Mouse (Mus musculus) cerebellum, adult 2 months (tissue): ENCODE data around the gene Ddx41. TPM values are rescaled to one million over a fixed set of nuclear protein-coding genes. Genes with fewer than 3 reads are reported as not detected.
"Not testable (repeated sequence)": the region's sequence is repeated elsewhere in the genome, so short reads cannot be mapped to it uniquely, and the experiment has no call there.

ENCODE experiments used
- DNase-seq, 2 experiments: peaks; one replicate each; pipeline ENCODE4 v3.0.0; 2021
- H3K27ac ChIP-seq: fragments of 200-500 bp; 2 replicates; pipeline ENCODE4 v1.5.1; 2012; ENCODE audit warnings: low read length, control low read depth, inconsistent platforms; ENCODE audit not compliant: insufficient read depth
- H3K27me3 ChIP-seq: fragments of 200-500 bp; 2 replicates; pipeline ENCODE4 v1.6.1; 2012; ENCODE audit warnings: inconsistent platforms, mild to moderate bottlenecking, low read length, moderate library complexity; ENCODE audit not compliant: control insufficient read depth, insufficient read depth
- H3K4me1 ChIP-seq: fragments of 200-500 bp; 2 replicates; pipeline ENCODE4 v1.6.1; 2011; ENCODE audit warnings: low read length; ENCODE audit not compliant: control insufficient read depth, insufficient read depth
- H3K4me3 ChIP-seq: fragments of 200-500 bp; replicated peaks from 2 replicates; pipeline ENCODE3; 2011; ENCODE audit warnings: mild to moderate bottlenecking, low read depth, low read length, control low read depth; ENCODE audit not compliant: insufficient read depth
- CTCF ChIP-seq: fragments of 200-500 bp; IDR thresholded peaks from 2 replicates; pipeline ENCODE4 v1.5.1; 2011; ENCODE audit warnings: low read depth, mild to moderate bottlenecking, control low read depth, low read length, moderate library complexity, borderline replicate concordance; ENCODE audit not compliant: insufficient read depth
- POLR2A ChIP-seq: fragments of 200-500 bp; IDR thresholded peaks from 2 replicates; pipeline ENCODE4 v1.6.1; 2011; ENCODE audit warnings: low read length, control low read depth, borderline replicate concordance; ENCODE audit not compliant: insufficient read depth
- WGBS: fragments of 180-500 bp; shearing (Covaris S2); methylation state at CpG from one replicate; pipeline ENCODE4 v1.1.7; 2018; 5-methylcytosine and 5-hydroxymethylcytosine counted together
- polyA plus RNA-seq: library from polyadenylated mRNA; depleted of rRNA; stranded (reverse); fragments of >200 nt; gene quantifications from 2 replicates; pipeline ENCODE4 v1.2.3, GENCODE M21; 2012

Gene Ddx41
- polyA plus RNA-seq, 1 experiment = 66.3 TPM

DNA sequence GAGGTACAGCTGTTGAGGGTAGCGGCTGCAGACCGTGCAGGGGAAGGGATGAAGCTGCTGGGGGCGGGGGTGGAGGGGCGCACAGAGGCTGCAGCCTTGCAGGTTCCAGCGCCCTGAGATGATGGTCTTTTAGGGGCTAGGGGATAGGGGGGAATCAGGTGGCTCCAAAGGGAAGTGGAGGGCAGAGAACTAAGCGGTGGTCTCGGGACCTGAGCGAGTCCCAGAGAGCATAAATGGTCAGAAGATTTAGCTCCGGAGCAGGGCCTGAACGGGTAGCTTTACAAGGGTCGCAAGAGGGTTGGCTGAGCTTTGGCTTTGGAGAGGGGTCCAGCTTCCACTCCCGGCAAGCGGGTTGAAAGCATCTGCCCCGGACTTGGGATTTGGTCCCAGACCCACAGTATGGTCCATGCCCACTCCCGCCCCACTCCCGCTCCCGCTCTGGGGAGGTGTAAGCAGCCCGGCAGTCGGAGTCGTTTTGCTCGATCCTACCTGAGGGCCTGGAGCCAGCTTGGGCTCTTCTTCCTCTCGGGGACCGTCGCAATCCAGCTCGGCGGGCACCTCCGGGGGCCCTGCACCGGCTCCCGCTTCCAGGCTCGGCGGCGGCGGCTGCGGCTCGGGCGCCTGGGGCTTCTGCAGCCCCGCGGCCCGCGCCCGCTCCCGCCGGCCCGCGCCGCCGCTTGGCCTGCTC, 34.0 kb upstream of the Ddx41 start:
- Histone ChIP-seq H3K27me3 (no peaks in the 10 kb centered on the region), H3K27ac (peak overlapping the region; percentile 85), H3K4me3 (peak overlapping the region; percentile 86), H3K4me1 (peaks cover 16% of the 10 kb centered on the region)
- 2% methylated on average over 47 of the region's 47 CpGs for WGBS
- DNase-seq = peak; percentile 54 to 66
- TF ChIP-seq CTCF (no peak), POLR2A (no peak)

DNA sequence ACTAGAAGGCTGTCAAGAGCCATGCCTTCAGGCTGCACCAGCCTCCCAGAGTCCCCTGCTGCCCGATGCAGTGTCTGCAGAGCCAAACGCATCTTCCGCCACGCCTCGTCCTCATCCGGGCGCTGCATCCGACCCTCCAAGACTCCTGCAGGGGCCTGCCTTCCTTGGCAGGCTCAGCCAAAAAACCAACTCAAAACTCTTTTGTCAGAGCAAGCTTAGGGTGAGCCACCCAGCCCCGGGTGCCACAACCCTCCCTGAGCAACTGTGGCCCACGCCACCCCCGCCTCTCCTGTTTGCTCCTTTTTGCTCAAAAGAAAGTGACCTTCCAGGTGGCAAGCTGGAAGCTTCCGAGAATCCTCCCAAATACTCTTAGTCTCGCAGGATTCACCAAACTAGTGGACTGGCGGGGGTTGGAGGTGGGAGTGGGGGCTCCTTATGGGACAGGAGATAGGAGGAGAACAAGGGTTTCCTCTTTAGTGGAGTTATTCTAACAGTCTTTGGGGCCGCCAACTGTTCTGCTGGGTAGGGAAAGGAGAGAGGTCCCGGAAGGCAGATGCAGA, 33.3 kb upstream of the Ddx41 start:
- Histone ChIP-seq H3K27me3 (no peaks in the 10 kb centered on the region), H3K27ac (no peak overlapping the region), H3K4me1 (peaks cover 16% of the 10 kb centered on the region), H3K4me3 (peak overlapping the region; percentile 86)
- WGBS = 2% methylated on average over 16 of the region's 16 CpGs
- TF ChIP-seq CTCF (no peak), POLR2A (no peak)
- DNase-seq = peak; percentile 29 to 38

DNA sequence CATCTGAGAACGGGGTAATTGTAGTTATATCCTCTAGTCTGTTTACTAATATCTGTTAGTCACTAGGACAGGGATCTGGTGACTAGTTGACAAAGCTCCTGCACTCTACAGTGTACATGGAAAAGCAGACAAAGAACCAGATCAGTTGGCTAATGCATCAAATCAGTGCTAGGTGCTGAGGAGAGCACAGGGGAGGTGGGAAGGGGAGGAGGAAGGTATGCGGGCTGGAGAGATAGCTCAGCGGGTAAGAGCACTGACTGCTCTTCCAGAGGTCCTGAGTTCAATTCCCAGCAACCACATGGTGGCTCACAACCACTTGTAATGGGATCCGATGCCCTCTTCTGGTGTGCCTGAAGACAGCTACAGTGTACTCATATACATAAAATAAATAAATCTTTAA, 32.1 kb upstream of the Ddx41 start:
- H3K4me3 ChIP-seq, DNase-seq, H3K27ac ChIP-seq, H3K27me3 ChIP-seq: not testable (repeated sequence)
- 87% methylated on average over 4 of the region's 4 CpGs for WGBS
- peaks cover 16% of the 10 kb centered on the region for H3K4me1 ChIP-seq

DNA sequence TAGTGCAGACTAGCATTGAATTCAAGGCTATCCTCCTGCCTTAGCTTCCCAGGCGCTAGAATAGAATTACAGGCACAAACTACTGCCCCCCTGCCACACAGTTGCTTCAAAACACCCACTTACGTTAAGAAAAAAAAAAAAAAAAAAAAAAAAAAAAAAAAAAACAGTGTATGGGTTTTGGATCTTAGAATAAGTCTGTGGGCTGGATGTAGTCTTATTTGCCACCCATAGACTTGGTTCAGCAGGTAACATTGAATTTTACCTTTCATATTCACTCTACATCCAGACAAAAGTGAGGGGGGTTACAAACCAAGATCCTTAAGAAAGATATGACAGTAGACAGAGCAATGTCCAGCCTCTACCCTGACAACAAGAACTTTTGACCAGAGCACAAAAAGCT, 31.5 kb upstream of the Ddx41 start:
- 77% methylated on average over 2 of the region's 2 CpGs for WGBS
- H3K4me1 ChIP-seq = peaks cover 16% of the 10 kb centered on the region

DNA sequence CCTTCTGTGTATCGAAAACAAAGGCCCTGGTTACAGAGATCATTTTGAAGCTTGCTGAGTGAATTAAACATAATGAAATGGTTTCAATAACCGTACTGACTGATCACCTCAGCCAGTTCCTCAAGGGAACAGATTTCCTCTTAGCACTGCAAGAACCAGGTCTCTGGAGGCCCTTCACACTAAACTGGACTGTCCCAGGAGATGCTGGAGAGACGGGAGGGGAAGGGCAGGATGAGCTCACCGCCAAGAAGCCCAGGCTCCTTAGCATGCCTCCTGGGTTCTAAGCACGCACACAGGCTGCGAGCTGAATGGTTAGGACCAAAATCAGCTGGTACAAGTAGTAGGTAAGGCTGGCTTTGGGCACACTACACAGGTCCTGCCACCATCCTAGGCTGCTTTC, 30.5 kb upstream of the Ddx41 start:
- Histone ChIP-seq H3K27me3 (no peaks in the 10 kb centered on the region), H3K27ac (no peak overlapping the region), H3K4me3 (no peak overlapping the region), H3K4me1 (peaks cover 14% of the 10 kb centered on the region)
- TF ChIP-seq POLR2A (no peak), CTCF (no peak)
- no peak for DNase-seq
- 67% methylated on average over 6 of the region's 6 CpGs for WGBS

More for the DNA sequence above, 31.5 kb upstream of the Ddx41 start:
- DNase-seq = no peak
- no peaks in the 10 kb centered on the region for H3K27me3 ChIP-seq
- no peak overlapping the region for H3K4me3 ChIP-seq
- H3K27ac ChIP-seq = no peak overlapping the region
- TF ChIP-seq CTCF (no peak), POLR2A (no peak)

DNA sequence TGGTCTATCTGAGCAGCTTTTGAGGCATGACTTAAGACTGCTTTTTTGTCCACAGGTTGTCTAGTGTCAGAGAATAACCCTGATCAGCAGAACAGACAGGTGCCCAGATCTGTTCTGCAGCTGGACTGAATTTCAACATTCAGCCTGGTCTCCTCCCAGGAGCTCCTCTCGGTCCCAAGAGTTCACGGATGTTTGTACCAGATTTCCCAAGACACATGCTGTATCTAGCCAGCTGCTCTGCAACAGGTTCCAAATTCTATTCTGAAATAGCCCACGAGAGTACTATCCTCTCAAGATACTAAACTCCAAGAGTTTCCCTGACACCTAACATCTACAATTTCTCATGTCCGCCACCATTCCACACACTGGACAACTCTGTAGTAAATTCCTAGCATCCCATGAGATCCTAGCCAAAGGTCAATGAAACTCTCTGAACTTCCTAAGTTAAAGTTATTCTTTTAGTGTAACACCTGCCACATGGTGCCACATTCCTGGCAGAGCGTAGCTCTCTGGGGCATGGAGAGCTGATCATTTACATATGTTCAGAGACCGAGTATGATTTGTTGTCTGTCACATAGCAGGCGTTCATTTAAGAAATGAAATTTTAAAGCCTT, 26.9 kb upstream of the Ddx41 start:
- H3K4me1 ChIP-seq = peaks cover 7% of the 10 kb centered on the region
- H3K4me3 ChIP-seq = no peak overlapping the region
- DNase-seq = no peak
- H3K27ac ChIP-seq = no peak overlapping the region
- WGBS = 32% methylated on average over 7 of the region's 7 CpGs
- no peaks in the 10 kb centered on the region for H3K27me3 ChIP-seq
- TF ChIP-seq POLR2A (no peak), CTCF (no peak)

DNA sequence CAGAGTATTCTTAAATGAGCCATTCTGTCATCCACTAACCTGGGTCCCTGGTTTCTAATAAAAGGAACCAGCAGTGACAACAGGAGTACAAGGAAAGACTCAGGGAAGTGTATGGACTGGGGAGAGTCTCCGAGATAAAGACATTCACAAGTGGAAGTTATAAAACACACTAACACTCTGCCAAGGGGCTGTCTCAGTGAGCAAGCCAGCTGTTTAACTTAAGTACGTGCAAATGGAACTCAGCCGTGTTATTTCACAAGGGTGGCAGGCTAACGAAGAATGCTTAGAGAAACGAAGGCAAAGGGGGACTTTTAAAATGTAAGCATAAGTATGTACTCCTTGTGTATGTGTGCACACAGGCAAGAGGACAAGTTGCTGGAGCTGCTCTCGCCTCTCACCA, 21.0 kb upstream of the Ddx41 start:
- no peak overlapping the region for H3K4me3 ChIP-seq
- no peak for TF ChIP-seq POLR2A
- no peak for TF ChIP-seq CTCF
- DNase-seq = no peak
- H3K27ac ChIP-seq = no peak overlapping the region
- H3K4me1 ChIP-seq = peaks cover 6% of the 10 kb centered on the region; the same call in 1 of the 2 replicates
- no peaks in the 10 kb centered on the region for H3K27me3 ChIP-seq
- WGBS = 75% methylated on average over 6 of the region's 6 CpGs

DNA sequence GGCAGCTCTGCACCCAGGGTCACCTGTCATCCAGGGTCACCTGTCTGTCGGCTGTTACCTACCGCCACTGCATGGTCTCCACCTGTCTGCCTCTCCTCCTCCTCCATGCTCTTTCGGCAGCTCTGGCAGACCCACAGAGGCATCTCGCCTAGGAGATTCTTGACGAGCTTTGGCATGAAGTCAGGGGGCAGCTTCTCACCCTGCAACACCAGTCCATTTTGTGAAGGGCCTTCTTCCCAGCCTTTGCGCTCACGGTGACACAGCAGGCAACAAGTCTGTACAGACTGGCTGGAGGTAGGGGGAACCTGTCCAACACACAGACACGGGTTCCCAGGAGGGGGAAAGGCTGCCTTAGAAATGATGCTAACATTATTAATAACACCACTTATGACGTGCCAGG, 19.5 kb upstream of the Ddx41 start:
- WGBS = 51% methylated on average over 9 of the region's 9 CpGs
- no peak for DNase-seq
- Histone ChIP-seq H3K27ac (no peak overlapping the region), H3K4me3 (no peak overlapping the region), H3K27me3 (no peaks in the 10 kb centered on the region), H3K4me1 (peaks cover 6% of the 10 kb centered on the region; the same call in 1 of the 2 replicates)
- no peak for TF ChIP-seq POLR2A
- TF ChIP-seq CTCF = no peak
